Mouse (Mus musculus) E14TG2a.4 (cell line): Measurements from ENCODE around the gene Zfp872.

Source experiments
- CTCF ChIP-seq: conservative IDR thresholded peaks from 2 replicates; pipeline ENCODE4 v1.5.1; 2014; ENCODE audit warnings: low read length
- NANOG ChIP-seq: IDR thresholded peaks from 2 replicates; pipeline ENCODE4 v1.6.1; 2014; ENCODE audit warnings: borderline replicate concordance, low read length, mixed read lengths
- POU5F1 ChIP-seq: IDR thresholded peaks from 2 replicates; pipeline ENCODE4 v1.6.1; 2014; ENCODE audit warnings: low read length, borderline replicate concordance

- TF ChIP-seq CTCF (no peak), POU5F1 (no peak), NANOG (no peak)
These were observed 25.6 kb upstream of the Zfp872 start for GRCm38 (mm10) chr9:22162305-22162704.
